Mouse (Mus musculus) hindbrain, postnatal 0 days (tissue): ENCODE measurements around the gene Ovgp1. TPM values are rescaled to one million over a fixed set of nuclear protein-coding genes. Genes with fewer than 3 reads are reported as not detected.
"Not testable (repeated sequence)": the region's sequence is repeated elsewhere in the genome, so short reads cannot be mapped to it uniquely, and the experiment has no call there.

ENCODE experiments used
- ATAC-seq: fragments of 200-750 bp; cut with Nextera tagmentation; 2 replicates; pipeline ENCODE4 v1.8.0; 2017; ENCODE audit warnings: mild to moderate bottlenecking, moderate TSS enrichment, moderate library complexity
- DNase-seq: peaks from one replicate; pipeline ENCODE4 v3.0.0-alpha.2; 2015; ENCODE audit warnings: low spot score
- H3K27ac ChIP-seq: fragments of 300-500 bp; sonication (generic); 2 replicates; pipeline ENCODE4 v1.5.1; 2014; ENCODE audit warnings: mild to moderate bottlenecking
- H3K27me3 ChIP-seq: fragments of 300-500 bp; sonication (generic); 2 replicates; pipeline ENCODE4 v1.6.1; 2014; ENCODE audit warnings: low read length, mixed read lengths; ENCODE audit not compliant: insufficient read depth
- H3K36me3 ChIP-seq: fragments of 300-500 bp; sonication (generic); 2 replicates; pipeline ENCODE4 v1.6.1; 2014; ENCODE audit warnings: low read length, mixed read lengths; ENCODE audit not compliant: insufficient read depth
- H3K4me1 ChIP-seq: fragments of 300-500 bp; sonication (generic); 2 replicates; pipeline ENCODE4 v1.6.1; 2014; ENCODE audit warnings: antibody characterized with exemption, low read length, mixed read lengths; ENCODE audit not compliant: insufficient read depth
- H3K4me2 ChIP-seq: fragments of 300-500 bp; sonication (generic); 2 replicates; pipeline ENCODE4 v1.6.1; 2014; ENCODE audit warnings: low read depth, mild to moderate bottlenecking, low read length, moderate library complexity, mixed read lengths
- H3K4me3 ChIP-seq: fragments of 300-500 bp; sonication (generic); 2 replicates; pipeline ENCODE4 v1.5.1; 2014; ENCODE audit warnings: low read length
- H3K9ac ChIP-seq: fragments of 300-500 bp; sonication (generic); replicated peaks from 2 replicates; pipeline ENCODE4 v1.6.1; 2014; ENCODE audit warnings: mild to moderate bottlenecking, low read length, moderate library complexity, mixed read lengths
- H3K9me3 ChIP-seq: fragments of 300-500 bp; sonication (generic); 2 replicates; pipeline ENCODE4 v1.6.1; 2016; ENCODE audit warnings: low read length, mixed read lengths
- CTCF ChIP-seq: IDR thresholded peaks from 2 replicates; pipeline ENCODE4 v1.5.1; 2016; ENCODE audit warnings: antibody characterized with exemption, control low read depth, low read depth
- WGBS: fragments of 180-500 bp; shearing (Covaris S2); extraction: QIAGEN DNeasy Blood & Tissue Kit; methylation state at CpG from one replicate; pipeline ENCODE4 v1.1.7; 2014; 5-methylcytosine and 5-hydroxymethylcytosine counted together
- polyA plus RNA-seq: library from polyadenylated mRNA; unstranded; fragments of >200 nt; fragmentation: Nextera tagmentation; extraction: Ambion mirVana; gene quantifications from 2 replicates; pipeline ENCODE4 v1.2.1, GENCODE M21; 2015
- total RNA-seq: library from RNA; depleted of rRNA; stranded (reverse); fragments of >200 nt; gene quantifications from 2 replicates; pipeline ENCODE4 v1.2.3, GENCODE M21; 2014

The Ovgp1 gene
- total and polyA plus RNA-seq, 2 experiments from 2014 or later = 4.5 to 5.0 TPM

DNA sequence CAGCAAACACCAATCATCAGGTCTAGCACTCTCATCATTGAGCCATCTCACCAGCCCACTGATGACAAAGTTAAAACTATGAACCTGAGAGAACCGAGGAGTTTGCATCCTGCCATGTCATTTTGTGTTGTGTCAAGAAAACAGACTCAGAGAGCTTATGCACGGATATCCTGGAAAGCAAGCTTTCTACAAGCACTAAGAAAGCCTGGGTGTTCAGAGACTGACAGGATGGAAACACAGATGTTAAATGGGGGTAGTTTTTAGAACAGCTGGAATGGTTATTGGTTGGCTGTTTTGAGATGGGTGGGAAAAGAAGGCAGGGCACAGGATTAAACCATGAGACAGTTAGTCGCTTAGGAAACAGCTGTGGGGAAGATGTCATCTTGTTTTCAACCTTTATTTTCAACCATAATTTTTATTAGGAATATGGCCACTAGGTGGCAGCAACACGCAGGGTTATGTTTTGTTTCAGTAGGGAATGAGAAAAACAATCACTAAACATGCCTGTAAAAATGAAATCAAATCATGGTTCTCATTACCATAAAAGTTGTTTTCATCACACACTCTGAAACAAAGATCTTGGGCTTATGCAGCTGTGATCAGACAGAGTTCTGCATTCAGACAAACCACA, 18.3 kb downstream of the Ovgp1 start:
- H3K4me1 ChIP-seq = no peaks in the 10 kb centered on the region
- H3K9me3 ChIP-seq = no peaks in the 10 kb centered on the region
- H3K4me2 ChIP-seq = no peak overlapping the region
- TF ChIP-seq CTCF = peak; percentile 74
- H3K27me3 ChIP-seq = no peaks in the 10 kb centered on the region
- 26% methylated on average over 4 of the region's 4 CpGs for WGBS
- no peak overlapping the region for H3K9ac ChIP-seq
- H3K4me3 ChIP-seq = no peak overlapping the region
- DNase-seq = peak; percentile 83
- ATAC-seq = peak; percentile 72
- no peaks in the 10 kb centered on the region for H3K36me3 ChIP-seq
- H3K27ac ChIP-seq = no peak overlapping the region

DNA sequence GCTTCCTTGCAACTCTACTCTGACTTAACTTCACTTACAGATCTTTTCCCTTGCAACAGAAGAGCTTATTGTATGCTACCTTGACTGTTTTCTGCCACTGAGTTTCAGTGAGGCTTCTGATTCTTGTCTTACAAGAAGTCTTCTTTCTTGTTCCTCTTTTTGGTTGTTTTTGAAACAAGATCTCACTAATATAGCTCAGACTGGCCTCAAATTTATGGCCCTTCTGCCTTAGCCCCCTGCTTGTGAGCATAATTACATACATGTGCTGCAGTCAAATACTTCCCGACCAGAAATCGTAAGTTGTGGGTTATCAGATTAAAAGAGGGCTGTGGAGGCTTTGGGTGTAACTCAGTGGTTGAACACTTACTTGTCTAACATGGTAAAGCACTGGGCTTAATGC, 21.2 kb downstream of the Ovgp1 start:
- H3K4me1 ChIP-seq = no peaks in the 10 kb centered on the region
- no peak overlapping the region for H3K4me3 ChIP-seq
- no peak overlapping the region for H3K9ac ChIP-seq
- no peaks in the 10 kb centered on the region for H3K36me3 ChIP-seq
- H3K27me3 ChIP-seq = no peaks in the 10 kb centered on the region
- DNase-seq (no peak), ATAC-seq (no peak)
- WGBS = 74% methylated on average over 2 of the region's 2 CpGs
- no peak for TF ChIP-seq CTCF
- no peak overlapping the region for H3K27ac ChIP-seq
- H3K4me2 ChIP-seq = no peak overlapping the region
- H3K9me3 ChIP-seq = no peaks in the 10 kb centered on the region

DNA sequence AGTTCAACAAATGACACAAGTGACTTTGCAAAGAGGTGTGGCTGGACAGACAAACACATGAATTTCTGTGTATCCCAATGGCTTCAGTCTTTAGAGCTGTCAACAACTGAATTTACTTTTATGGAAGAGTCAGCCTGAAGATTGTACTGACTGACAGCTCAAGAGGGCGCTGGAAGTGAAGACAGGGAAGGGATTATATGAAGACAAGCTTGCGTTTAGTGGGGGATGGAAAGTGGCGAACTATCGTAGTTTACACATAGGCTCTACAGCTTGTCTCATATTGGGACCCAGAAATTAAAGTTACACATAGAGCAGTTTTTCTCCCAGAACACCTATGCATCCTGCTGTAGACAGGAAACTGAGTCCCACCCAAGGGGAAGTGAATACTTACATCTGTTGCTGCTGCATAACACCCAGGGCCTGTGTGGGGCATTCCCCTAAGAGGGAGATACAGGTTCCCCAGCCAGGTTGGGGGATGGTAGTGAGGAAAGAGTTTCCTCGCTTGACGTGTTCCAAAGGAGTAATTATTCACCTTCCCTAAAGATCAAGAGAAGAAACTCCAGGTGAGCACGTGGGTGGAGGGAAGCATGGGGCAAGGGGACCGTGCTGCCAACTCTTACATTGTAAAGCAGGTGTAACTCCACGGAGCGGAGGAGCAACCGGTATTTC, 27.3 kb downstream of the Ovgp1 start:
- 21% methylated on average over 11 of the region's 11 CpGs for WGBS
- H3K36me3 ChIP-seq = no peaks in the 10 kb centered on the region
- H3K9me3 ChIP-seq = no peaks in the 10 kb centered on the region
- TF ChIP-seq CTCF = no peak
- H3K27me3 ChIP-seq = no peaks in the 10 kb centered on the region
- H3K27ac ChIP-seq = no peak overlapping the region
- H3K4me1 ChIP-seq = no peaks in the 10 kb centered on the region
- H3K9ac ChIP-seq = no peak overlapping the region
- peak; percentile 12 for DNase-seq
- peak overlapping the region; percentile 28 for H3K4me3 ChIP-seq
- H3K4me2 ChIP-seq = peak overlapping the region; percentile 57
- ATAC-seq = peak; percentile 45; the same call in 1 of the 2 replicates

DNA sequence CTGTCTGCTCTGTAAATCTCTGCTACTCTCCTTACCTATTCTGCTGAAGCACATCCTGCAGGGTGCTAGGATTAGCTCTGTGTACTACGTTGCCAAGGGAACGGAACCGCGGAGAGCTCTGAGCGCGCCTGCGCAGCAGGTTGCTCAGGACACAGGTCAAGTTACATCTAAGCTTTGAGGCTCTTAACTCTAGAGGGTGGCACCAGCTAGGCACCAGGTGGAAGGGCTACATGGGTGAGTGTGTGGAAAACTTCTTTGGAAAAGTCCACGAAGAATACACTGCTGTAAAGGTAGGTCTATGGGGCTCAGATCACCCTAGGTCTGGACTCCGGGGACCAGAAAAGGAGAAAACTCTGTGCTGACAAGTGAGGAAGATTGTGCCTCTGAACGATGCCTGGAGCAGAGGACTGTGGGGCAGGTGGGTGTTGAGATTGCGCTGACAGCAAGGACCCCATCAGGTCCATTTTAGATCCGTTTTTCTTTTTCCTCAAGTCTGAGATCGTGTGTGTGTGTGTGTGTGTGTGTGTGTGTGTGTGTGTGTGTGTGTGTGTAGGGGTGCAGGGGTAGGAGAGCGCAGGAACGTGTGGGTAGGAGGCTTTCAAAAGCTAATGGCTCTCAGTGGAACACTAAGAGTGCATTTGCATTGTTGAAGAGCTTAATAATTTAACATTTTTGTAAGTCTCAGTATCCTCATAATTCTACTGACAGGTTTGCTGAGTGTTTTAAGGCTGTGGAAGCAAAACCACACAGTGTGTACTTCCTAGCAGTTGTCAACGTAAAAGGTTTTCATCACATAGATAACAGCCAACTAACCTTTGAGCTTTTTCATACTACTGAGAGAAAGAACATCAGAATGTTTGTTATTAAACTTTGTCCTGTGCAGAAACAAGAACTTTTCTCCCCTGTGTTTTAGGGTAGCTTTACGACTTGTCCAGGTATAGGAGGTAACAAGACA, 28.2 kb downstream of the Ovgp1 start:
- peak; percentile 95 for ATAC-seq
- Histone ChIP-seq H3K9me3 (no peaks in the 10 kb centered on the region), H3K9ac (no peak overlapping the region), H3K4me3 (peak overlapping the region; percentile 28), H3K4me1 (no peaks in the 10 kb centered on the region), H3K27me3 (no peaks in the 10 kb centered on the region), H3K27ac (no peak overlapping the region), H3K4me2 (peak overlapping the region; percentile 57), H3K36me3 (no peaks in the 10 kb centered on the region)
- DNase-seq = peak; percentile 72
- TF ChIP-seq CTCF = no peak
- WGBS = 19% methylated on average over 17 of the region's 17 CpGs

DNA sequence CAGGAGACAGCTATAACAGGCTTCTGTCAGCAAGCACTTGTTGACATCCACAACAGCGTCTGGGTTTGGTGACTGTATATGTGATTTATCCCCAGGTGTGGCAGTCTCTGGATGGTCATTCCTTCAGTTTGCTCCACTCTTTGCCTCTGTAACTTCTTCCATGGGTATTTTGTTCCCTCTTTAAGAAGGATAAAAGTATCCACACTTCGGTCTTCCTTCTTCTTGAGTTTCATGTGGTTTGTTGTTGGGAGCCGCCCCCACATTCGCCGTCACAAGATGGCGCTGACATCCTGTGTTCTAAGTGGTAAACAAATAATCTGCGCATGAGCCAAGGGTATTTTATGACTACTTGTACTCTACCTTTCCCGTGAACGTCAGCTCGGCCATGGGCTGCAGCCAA, 29.8 kb downstream of the Ovgp1 start:
- not testable (repeated sequence) for H3K9me3 ChIP-seq, H3K27ac ChIP-seq, ATAC-seq, H3K27me3 ChIP-seq, H3K4me2 ChIP-seq, H3K4me3 ChIP-seq, H3K9ac ChIP-seq, DNase-seq, H3K36me3 ChIP-seq, H3K4me1 ChIP-seq
- WGBS = 70% methylated on average over 10 of the region's 10 CpGs

GRCm38 (mm10) chr3:106014546-106014945, 41.0 kb downstream of the Ovgp1 start, which contains the start of gene Pifo:
Gene Pifo (minus strand): TSS chr3:106014646.
- Histone ChIP-seq H3K9ac (no peak within 1 kb of the TSS), H3K4me2 (no peak within 1 kb of the TSS), H3K4me1 (no peaks in the 10 kb centered on the region), H3K4me3 (no peak within 1 kb of the TSS), H3K36me3 (no peaks in the 10 kb centered on the region), H3K9me3 (no peaks in the 10 kb centered on the region), H3K27me3 (no peaks in the 10 kb centered on the region), H3K27ac (no peak within 1 kb of the TSS)
- no peak for TF ChIP-seq CTCF
- 79% methylated on average over 2 of the region's 2 CpGs for WGBS
- no peak for ATAC-seq
- no peak for DNase-seq
